Mouse (Mus musculus) mouse embryonic stem cell (cell line): Measurements from ENCODE around the gene Cdh24.

Source experiments
- in situ Hi-C, 2 experiments: fragments of 300-500 bp; cut with MboI; formaldehyde crosslinking; loops; 1 replicate in 1 of 2; 3 replicates in 1 of 2; pipeline ENCODE4 v1.14.3; 2019 to 2020; ENCODE audit warnings: low sequenced_read_pairs in 2 of 2, low pct_unique_long_range_greater_than_20kb in 1 of 2, mixed read lengths in 1 of 2; ENCODE audit not compliant: unreplicated experiment in 1 of 2

Gene Cdh24

GRCm38 (mm10) chr14:54646898-54647636, 5.9 kb upstream of the Cdh24 start:
- in situ Hi-C loops = loop anchor here in 1 of 2 experiments (25.0 kb wide), 1 partner anchor 410 kb away; no protein-coding TSS in a partner anchor

GRCm38 (mm10) chr14:54646455-54646854, 5.3 kb upstream of the Cdh24 start:
- in situ Hi-C loops = loop anchor here in 1 of 2 experiments (25.0 kb wide), 1 partner anchor 409 kb away; no protein-coding TSS in a partner anchor

GRCm38 (mm10) chr14:54644294-54644693, 3.1 kb upstream of the Cdh24 start:
- in situ Hi-C loops = loop anchor here in 1 of 2 experiments (25.0 kb wide), 1 partner anchor 407 kb away; no protein-coding TSS in a partner anchor

GRCm38 (mm10) chr14:54643011-54643410, 1.8 kb upstream of the Cdh24 start:
- in situ Hi-C loops = loop anchor here in 1 of 2 experiments (25.0 kb wide), 1 partner anchor 406 kb away; no protein-coding TSS in a partner anchor

- in situ Hi-C loops = loop anchor here in 1 of 2 experiments (25.0 kb wide), 1 partner anchor 405 kb away; no protein-coding TSS in a partner anchor
These were observed 1.2 kb upstream of the Cdh24 start for GRCm38 (mm10) chr14:54642224-54642944.

- in situ Hi-C loops = loop anchor here in 1 of 2 experiments (25.0 kb wide), 1 partner anchor 404 kb away; no protein-coding TSS in a partner anchor
These were observed 239 bp downstream of the Cdh24 start, which contains the start of gene Gm17606 for GRCm38 (mm10) chr14:54640946-54641304. Gm17606 (plus strand) TSS chr14:54640952.

- in situ Hi-C loops = loop anchor here in 1 of 2 experiments (25.0 kb wide), 1 partner anchor 403 kb away; no protein-coding TSS in a partner anchor
These were observed 1.0 kb downstream of the Cdh24 start for GRCm38 (mm10) chr14:54640121-54640520.

- in situ Hi-C loops = loop anchor here in 1 of 2 experiments (25.0 kb wide), 1 partner anchor 401 kb away; no protein-coding TSS in a partner anchor
These were observed 3.0 kb downstream of the Cdh24 start for GRCm38 (mm10) chr14:54638210-54638609.

- in situ Hi-C loops = loop anchor here in 1 of 2 experiments (25.0 kb wide), 1 partner anchor 400 kb away; no protein-coding TSS in a partner anchor
These were observed 4.2 kb downstream of the Cdh24 start for GRCm38 (mm10) chr14:54636954-54637353.

GRCm38 (mm10) chr14:54634182-54634581, 7.0 kb downstream of the Cdh24 start:
- in situ Hi-C loops = loop anchor here in 1 of 2 experiments (25.0 kb wide), 1 partner anchor 397 kb away; no protein-coding TSS in a partner anchor

- in situ Hi-C loops = loop anchor here in 1 of 2 experiments (25.0 kb wide), 1 partner anchor 395 kb away; no protein-coding TSS in a partner anchor
These were observed 8.9 kb downstream of the Cdh24 start for GRCm38 (mm10) chr14:54632252-54632651.

- in situ Hi-C loops = loop anchor here in 1 of 2 experiments (25.0 kb wide), 1 partner anchor 394 kb away; no protein-coding TSS in a partner anchor
These were observed 9.9 kb downstream of the Cdh24 start for GRCm38 (mm10) chr14:54631240-54631599.

- in situ Hi-C loops = loop anchor here in 1 of 2 experiments (25.0 kb wide), 1 partner anchor 393 kb away; no protein-coding TSS in a partner anchor
These were observed 10.5 kb downstream of the Cdh24 start for GRCm38 (mm10) chr14:54630583-54631239.

- in situ Hi-C loops = loop anchor here in 1 of 2 experiments (25.0 kb wide), 1 partner anchor 392 kb away; no protein-coding TSS in a partner anchor
These were observed 11.4 kb downstream of the Cdh24 start for GRCm38 (mm10) chr14:54629797-54630196.

GRCm38 (mm10) chr14:54628103-54628502, 13.1 kb downstream of the Cdh24 start:
- in situ Hi-C loops = loop anchor here in 1 of 2 experiments (25.0 kb wide), 1 partner anchor 391 kb away; no protein-coding TSS in a partner anchor

GRCm38 (mm10) chr14:54624976-54625375, 16.2 kb downstream of the Cdh24 start:
- in situ Hi-C loops = loop anchor here in 1 of 2 experiments (25.0 kb wide), 1 partner anchor 388 kb away; no protein-coding TSS in a partner anchor

GRCm38 (mm10) chr14:54623334-54623733, 17.8 kb downstream of the Cdh24 start:
- in situ Hi-C loops = no loop called here

GRCm38 (mm10) chr14:54621133-54621532, 20.0 kb downstream of the Cdh24 start, which contains the start of gene Psmb11:
Psmb11 (plus strand) TSS chr14:54621433.
- in situ Hi-C loops = no loop called here
